Mouse (Mus musculus): ENCODE measurements at regions not wholly inside any gene's neighbourhood (a gene's known extent, or its start where the extent isn't known, plus 50 kb on each side); places are given as distances from the start of the nearest gene placed in this dataset.

DNA sequence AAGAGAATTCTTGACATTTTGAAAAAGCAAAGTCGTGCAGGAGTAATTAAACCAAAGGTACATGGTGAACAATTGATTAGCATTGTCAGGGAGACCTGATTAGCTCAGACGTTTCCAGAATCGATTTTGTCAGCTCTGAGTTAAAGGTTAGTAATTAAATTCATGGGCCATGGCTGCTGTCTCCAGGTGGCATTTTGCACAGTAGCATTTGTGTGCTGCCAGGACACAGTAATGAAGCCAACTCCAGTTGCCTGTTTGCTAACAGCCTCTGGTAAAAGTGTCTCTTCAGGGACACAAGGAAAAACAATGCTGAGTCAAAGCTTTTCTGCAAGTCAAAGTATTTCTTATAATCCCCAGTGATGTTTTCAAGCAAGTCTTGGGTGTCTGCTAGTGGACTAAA, 113.3 kb upstream of the Kbtbd8 start:
- Histone ChIP-seq H3K4me1 (ENCODE audit: control insufficient read depth, insufficient read depth, low read length) (no peaks in the 10 kb centered on the region; the same call in none of the 2 replicates), H3K4me3 (replicated peaks; ENCODE audit: extremely low read depth, low read depth, low read length) (no peak overlapping the region)
- WGBS, result 48% methylated on average over 3 of the region's 3 CpGs
- no peak for DNase-seq
- TF ChIP-seq CTCF (IDR thresholded peaks at IDR 0.05; ENCODE audit: insufficient read depth, low read length) (no peak), POLR2A (IDR thresholded peaks at IDR 0.05; ENCODE audit: borderline replicate concordance, extremely low read depth, low read depth, low read length) (no peak)

GRCm38 (mm10) chr6:94999562-94999961, 117.5 kb upstream of the Kbtbd8 start:
- DNase-seq, result no peak
- Histone ChIP-seq H3K4me1 (ENCODE audit: control insufficient read depth, insufficient read depth, low read length) (peaks cover 3% of the 10 kb centered on the region), H3K4me3 (replicated peaks; ENCODE audit: extremely low read depth, low read depth, low read length) (no peak overlapping the region)
- TF ChIP-seq POLR2A (IDR thresholded peaks at IDR 0.05; ENCODE audit: borderline replicate concordance, extremely low read depth, low read depth, low read length), result no peak
- no peak for TF ChIP-seq CTCF (IDR thresholded peaks at IDR 0.05; ENCODE audit: insufficient read depth, low read length)
- 50% methylated on average over 4 of the region's 4 CpGs for WGBS

- H3K4me3 ChIP-seq (replicated peaks; ENCODE audit: extremely low read depth, low read depth, low read length), result no peak overlapping the region
- WGBS, result 39% methylated on average over 6 of the region's 6 CpGs
- DNase-seq, result peak; percentile 30
- peaks cover 3% of the 10 kb centered on the region for H3K4me1 ChIP-seq (ENCODE audit: control insufficient read depth, insufficient read depth, low read length)
- TF ChIP-seq POLR2A (IDR thresholded peaks at IDR 0.05; ENCODE audit: borderline replicate concordance, extremely low read depth, low read depth, low read length), result no peak
- TF ChIP-seq CTCF (IDR thresholded peaks at IDR 0.05; ENCODE audit: insufficient read depth, low read length), result no peak
Measured at GRCm38 (mm10) chr6:94999002-94999401, 118.0 kb upstream of the Kbtbd8 start.

DNA sequence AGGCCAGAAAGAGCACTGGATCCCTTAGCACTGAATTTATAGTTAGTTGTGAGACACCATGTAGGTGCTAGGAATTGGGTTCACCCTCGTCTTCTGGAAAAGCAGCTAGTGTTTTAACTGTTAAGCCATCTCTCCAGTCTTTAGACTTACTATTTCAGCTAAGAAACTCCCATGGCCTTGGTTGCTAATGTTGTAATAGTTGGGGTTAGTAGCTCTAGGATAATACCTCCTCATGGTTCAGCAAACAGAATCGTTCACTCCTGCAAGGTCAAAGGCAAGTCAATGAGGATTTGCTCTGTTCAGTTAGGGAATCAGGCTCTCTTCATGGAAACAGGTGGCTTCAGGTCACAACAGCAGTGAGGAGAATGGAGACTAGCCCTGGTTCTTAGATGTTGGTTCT, 118.7 kb upstream of the Kbtbd8 start:
- 71% methylated on average over 2 of the region's 2 CpGs for WGBS
- TF ChIP-seq POLR2A (IDR thresholded peaks at IDR 0.05; ENCODE audit: borderline replicate concordance, extremely low read depth, low read depth, low read length) (no peak), CTCF (IDR thresholded peaks at IDR 0.05; ENCODE audit: insufficient read depth, low read length) (no peak)
- H3K4me1 ChIP-seq (ENCODE audit: control insufficient read depth, insufficient read depth, low read length), result peaks cover 3% of the 10 kb centered on the region
- no peak overlapping the region for H3K4me3 ChIP-seq (replicated peaks; ENCODE audit: extremely low read depth, low read depth, low read length)
- DNase-seq, result no peak

GRCm38 (mm10) chr6:94994376-94994775, 122.7 kb upstream of the Kbtbd8 start:
- Histone ChIP-seq H3K4me1 (ENCODE audit: control insufficient read depth, insufficient read depth, low read length) (peaks cover 3% of the 10 kb centered on the region), H3K4me3 (replicated peaks; ENCODE audit: extremely low read depth, low read depth, low read length) (no peak overlapping the region)
- 93% methylated on average over 1 of the region's 1 CpGs for WGBS
- DNase-seq, result no peak
- TF ChIP-seq CTCF (IDR thresholded peaks at IDR 0.05; ENCODE audit: insufficient read depth, low read length) (no peak), POLR2A (IDR thresholded peaks at IDR 0.05; ENCODE audit: borderline replicate concordance, extremely low read depth, low read depth, low read length) (no peak)

DNA sequence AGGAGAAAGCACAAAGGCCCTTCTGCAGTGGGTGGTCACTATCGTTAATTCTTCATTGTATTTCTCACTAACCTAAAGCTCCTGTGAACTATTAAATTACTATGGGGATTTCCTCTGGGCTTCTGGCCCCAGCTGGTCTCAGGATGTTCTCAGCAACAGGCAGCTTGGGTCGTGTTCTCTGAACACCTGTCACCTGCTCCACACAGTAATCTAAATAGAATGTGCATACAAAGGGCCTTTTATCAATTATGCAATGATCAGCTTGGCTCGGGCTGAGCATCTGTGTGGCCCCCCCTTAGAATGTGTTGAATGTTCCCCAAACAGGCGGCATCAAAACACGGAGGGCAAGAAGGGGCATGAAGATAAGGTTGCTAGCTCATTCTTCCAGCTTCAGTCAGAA, 129.6 kb upstream of the Kbtbd8 start:
- WGBS, result 49% methylated on average over 5 of the region's 5 CpGs
- TF ChIP-seq CTCF (IDR thresholded peaks at IDR 0.05; ENCODE audit: insufficient read depth, low read length) (no peak), POLR2A (IDR thresholded peaks at IDR 0.05; ENCODE audit: borderline replicate concordance, extremely low read depth, low read depth, low read length) (no peak)
- DNase-seq, result no peak

GRCm38 (mm10) chr6:94986346-94986745, 130.7 kb upstream of the Kbtbd8 start:
- peak; percentile 9 for DNase-seq
- no peaks in the 10 kb centered on the region for H3K4me1 ChIP-seq (ENCODE audit: control insufficient read depth, insufficient read depth, low read length)
- WGBS, result 12% methylated on average over 4 of the region's 4 CpGs
- TF ChIP-seq POLR2A (IDR thresholded peaks at IDR 0.05; ENCODE audit: borderline replicate concordance, extremely low read depth, low read depth, low read length) (no peak), CTCF (IDR thresholded peaks at IDR 0.05; ENCODE audit: insufficient read depth, low read length) (peak; percentile 38; the same call in 1 of the 2 replicates)
- H3K4me3 ChIP-seq (replicated peaks; ENCODE audit: extremely low read depth, low read depth, low read length), result no peak overlapping the region

More for the DNA sequence above, 129.6 kb upstream of the Kbtbd8 start:
- Histone ChIP-seq H3K4me3 (replicated peaks; ENCODE audit: extremely low read depth, low read depth, low read length) (no peak overlapping the region), H3K4me1 (ENCODE audit: control insufficient read depth, insufficient read depth, low read length) (no peaks in the 10 kb centered on the region)

DNA sequence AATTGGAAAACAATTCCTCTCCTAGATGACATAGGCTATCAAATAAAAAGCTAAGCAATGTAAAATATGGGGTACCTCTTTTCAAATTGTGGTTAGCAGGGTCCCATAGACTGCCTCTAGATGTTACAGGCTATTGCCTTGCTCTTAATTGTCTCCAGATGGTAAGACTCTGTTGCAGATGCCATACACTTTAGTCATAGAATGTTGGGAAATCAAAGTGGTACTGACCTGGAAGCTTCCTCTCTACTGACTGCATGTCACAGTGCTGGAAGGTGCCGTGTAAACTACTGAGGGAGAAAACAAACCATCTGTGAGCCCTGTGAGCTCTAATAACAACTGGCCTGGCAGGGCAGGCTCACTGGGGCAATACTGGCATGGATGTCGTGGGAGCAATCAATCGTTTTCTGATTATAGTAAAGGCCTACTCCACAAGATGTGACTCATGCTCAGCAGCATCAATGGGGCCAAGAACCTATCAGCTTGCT, 132.6 kb upstream of the Kbtbd8 start:
- DNase-seq, result no peak
- Histone ChIP-seq H3K4me1 (ENCODE audit: control insufficient read depth, insufficient read depth, low read length) (no peaks in the 10 kb centered on the region), H3K4me3 (replicated peaks; ENCODE audit: extremely low read depth, low read depth, low read length) (no peak overlapping the region)
- 73% methylated on average over 3 of the region's 3 CpGs for WGBS
- no peak for TF ChIP-seq POLR2A (IDR thresholded peaks at IDR 0.05; ENCODE audit: borderline replicate concordance, extremely low read depth, low read depth, low read length)
- no peak for TF ChIP-seq CTCF (IDR thresholded peaks at IDR 0.05; ENCODE audit: insufficient read depth, low read length)

- no peak for DNase-seq
- Histone ChIP-seq H3K4me1 (ENCODE audit: control insufficient read depth, insufficient read depth, low read length) (no peaks in the 10 kb centered on the region), H3K4me3 (replicated peaks; ENCODE audit: extremely low read depth, low read depth, low read length) (no peak overlapping the region)
- WGBS, result 61% methylated on average over 5 of the region's 5 CpGs
- TF ChIP-seq POLR2A (IDR thresholded peaks at IDR 0.05; ENCODE audit: borderline replicate concordance, extremely low read depth, low read depth, low read length), result no peak
- TF ChIP-seq CTCF (IDR thresholded peaks at IDR 0.05; ENCODE audit: insufficient read depth, low read length), result no peak
Measured at GRCm38 (mm10) chr6:94968683-94969082, 148.4 kb upstream of the Kbtbd8 start.

DNA sequence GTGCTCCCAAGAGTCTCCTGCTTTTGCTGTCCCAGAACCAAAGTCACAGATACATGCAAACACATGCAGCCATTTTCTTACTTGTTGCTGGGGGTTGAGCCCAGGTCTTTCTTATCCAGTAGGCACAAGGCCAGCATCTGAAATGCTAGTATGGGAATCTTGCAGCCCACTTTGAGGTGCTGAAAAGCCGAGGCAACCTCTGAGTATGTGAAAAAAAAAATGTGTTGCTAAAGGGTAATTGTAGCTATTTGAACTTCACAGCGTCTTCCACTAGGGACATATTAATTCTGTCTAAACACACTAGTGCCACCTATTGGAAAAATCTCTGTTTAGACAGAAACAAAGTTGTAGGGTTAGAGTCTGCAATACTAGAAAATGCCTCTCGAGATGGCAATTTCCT, 150.1 kb upstream of the Kbtbd8 start:
- H3K4me1 ChIP-seq (ENCODE audit: control insufficient read depth, insufficient read depth, low read length), result no peaks in the 10 kb centered on the region
- WGBS, result 3% methylated on average over 3 of the region's 3 CpGs
- no peak overlapping the region for H3K4me3 ChIP-seq (replicated peaks; ENCODE audit: extremely low read depth, low read depth, low read length)
- peak; percentile 7 for DNase-seq
- TF ChIP-seq POLR2A (IDR thresholded peaks at IDR 0.05; ENCODE audit: borderline replicate concordance, extremely low read depth, low read depth, low read length) (no peak), CTCF (IDR thresholded peaks at IDR 0.05; ENCODE audit: insufficient read depth, low read length) (no peak)

All from lung, adult 2 months (tissue).